Mouse (Mus musculus) ES-Bruce4 (cell line): Measurements from ENCODE around the gene Prkn. TPM values are rescaled to one million over a fixed set of nuclear protein-coding genes. Genes with fewer than 3 reads are reported as not detected.

Experiments
- H3K27ac ChIP-seq: 2 replicates; pipeline ENCODE4 v1.5.1; 2012; ENCODE audit warnings: low read length, inconsistent platforms; ENCODE audit not compliant: insufficient read depth
- H3K27me3 ChIP-seq: 2 replicates; pipeline ENCODE4 v1.6.1; 2012; ENCODE audit warnings: mild to moderate bottlenecking, low read length, inconsistent platforms; ENCODE audit not compliant: control insufficient read depth, poor library complexity, insufficient read depth, severe bottlenecking
- H3K36me3 ChIP-seq: 2 replicates; pipeline ENCODE4 v1.6.1; 2012; ENCODE audit warnings: inconsistent platforms, mild to moderate bottlenecking, low read length, moderate library complexity; ENCODE audit not compliant: control insufficient read depth, poor library complexity, insufficient read depth, severe bottlenecking
- H3K4me1 ChIP-seq: one replicate; pipeline ENCODE4 v1.8.1; 2011; ENCODE audit warnings: low read length; ENCODE audit not compliant: control insufficient read depth, insufficient read depth
- H3K4me3 ChIP-seq: 2 replicates; pipeline ENCODE4 v1.5.1; 2011; ENCODE audit warnings: low read depth, mild to moderate bottlenecking, low read length
- H3K9ac ChIP-seq: 2 replicates; pipeline ENCODE4 v1.6.1; 2012; ENCODE audit warnings: low read depth, mild to moderate bottlenecking, inconsistent platforms; ENCODE audit not compliant: poor library complexity, severe bottlenecking
- H3K9me3 ChIP-seq: replicated peaks from 2 replicates; pipeline ENCODE4 v1.6.1; 2012; ENCODE audit warnings: mild to moderate bottlenecking, low read length, inconsistent platforms; ENCODE audit not compliant: control insufficient read depth, poor library complexity, insufficient read depth, severe bottlenecking
- CTCF ChIP-seq: IDR thresholded peaks from one replicate; pipeline ENCODE4 v1.8.1; 2011; ENCODE audit warnings: low read depth, low read length
- EP300 ChIP-seq: IDR thresholded peaks from 2 replicates; pipeline ENCODE4 v1.6.1; 2011; ENCODE audit warnings: low read depth, low read length; ENCODE audit not compliant: insufficient read depth
- POLR2A ChIP-seq: IDR thresholded peaks from one replicate; pipeline ENCODE4 v1.8.1; 2011; ENCODE audit warnings: low read length; ENCODE audit not compliant: insufficient read depth
- polyA plus RNA-seq: library from polyadenylated mRNA; stranded (reverse); fragments of >200 nt; gene quantifications from 2 replicates; pipeline ENCODE4 v1.2.4, GENCODE M21; 2011; ENCODE audit warnings: low read depth; ENCODE audit not compliant: missing spikeins, insufficient read depth, insufficient read length

The Prkn gene
- polyA plus RNA-seq, 1 experiment, result 1.5 TPM

GRCm38 (mm10) chr17:11117508-11117907 is 277.3 kb downstream of the Prkn start:
- no peak for TF ChIP-seq EP300
- no peak for TF ChIP-seq POLR2A
- no peak for TF ChIP-seq CTCF
- Histone ChIP-seq H3K9ac (no peak overlapping the region), H3K27me3 (no peaks in the 10 kb centered on the region), H3K27ac (no peak overlapping the region), H3K4me1 (no peaks in the 10 kb centered on the region), H3K4me3 (no peak overlapping the region), H3K36me3 (no peaks in the 10 kb centered on the region), H3K9me3 (no peaks in the 10 kb centered on the region)

GRCm38 (mm10) chr17:11124048-11124447 is 283.9 kb downstream of the Prkn start:
- Histone ChIP-seq H3K9me3 (no peaks in the 10 kb centered on the region), H3K4me3 (no peak overlapping the region), H3K9ac (no peak overlapping the region), H3K4me1 (no peaks in the 10 kb centered on the region), H3K36me3 (no peaks in the 10 kb centered on the region), H3K27ac (no peak overlapping the region), H3K27me3 (no peaks in the 10 kb centered on the region)
- no peak for TF ChIP-seq POLR2A
- TF ChIP-seq CTCF, result no peak
- no peak for TF ChIP-seq EP300

GRCm38 (mm10) chr17:11127217-11127616 is 287.0 kb downstream of the Prkn start:
- no peak overlapping the region for H3K27ac ChIP-seq
- H3K36me3 ChIP-seq, result no peaks in the 10 kb centered on the region
- no peak overlapping the region for H3K4me3 ChIP-seq
- H3K9ac ChIP-seq, result no peak overlapping the region
- no peaks in the 10 kb centered on the region for H3K4me1 ChIP-seq
- no peaks in the 10 kb centered on the region for H3K27me3 ChIP-seq
- H3K9me3 ChIP-seq, result no peaks in the 10 kb centered on the region
- TF ChIP-seq POLR2A, result no peak
- TF ChIP-seq EP300, result no peak
- TF ChIP-seq CTCF, result no peak

GRCm38 (mm10) chr17:11130919-11131318 is 290.7 kb downstream of the Prkn start:
- TF ChIP-seq EP300 (no peak), CTCF (no peak), POLR2A (no peak)

GRCm38 (mm10) chr17:11142321-11142720 is 302.1 kb downstream of the Prkn start:
- Histone ChIP-seq H3K4me3 (no peak overlapping the region), H3K4me1 (no peaks in the 10 kb centered on the region), H3K9me3 (no peaks in the 10 kb centered on the region), H3K27ac (no peak overlapping the region), H3K27me3 (no peaks in the 10 kb centered on the region), H3K36me3 (no peaks in the 10 kb centered on the region), H3K9ac (no peak overlapping the region)
- TF ChIP-seq CTCF (no peak), EP300 (no peak), POLR2A (no peak)

More at GRCm38 (mm10) chr17:11130919-11131318, 290.7 kb downstream of the Prkn start:
- Histone ChIP-seq H3K4me3 (no peak overlapping the region), H3K27me3 (no peaks in the 10 kb centered on the region), H3K36me3 (no peaks in the 10 kb centered on the region), H3K9ac (no peak overlapping the region), H3K27ac (no peak overlapping the region), H3K9me3 (no peaks in the 10 kb centered on the region), H3K4me1 (no peaks in the 10 kb centered on the region)

GRCm38 (mm10) chr17:11156119-11156518 is 315.9 kb downstream of the Prkn start:
- Histone ChIP-seq H3K4me1 (no peaks in the 10 kb centered on the region), H3K9ac (no peak overlapping the region), H3K4me3 (no peak overlapping the region), H3K27me3 (no peaks in the 10 kb centered on the region), H3K9me3 (no peaks in the 10 kb centered on the region), H3K27ac (no peak overlapping the region), H3K36me3 (no peaks in the 10 kb centered on the region)
- TF ChIP-seq POLR2A, result no peak
- TF ChIP-seq EP300, result no peak
- no peak for TF ChIP-seq CTCF
